Mouse (Mus musculus) CD8-positive naive resting alpha-beta T cell, adult 2 months (primary cell): ENCODE results near the gene Rnaseh2a.
A peak's percentile ranks its signal among the peaks of the same experiment; 100 is the strongest.

Source experiments
- DNase-seq, 2 experiments: peaks; one replicate each; pipeline ENCODE4 v3.0.0; 2022; ENCODE audit warnings: low read depth in 2 of 2, low spot score in 2 of 2

The Rnaseh2a gene

GRCm38 (mm10) chr8:84969241-84970134, at the start of gene Rnaseh2a, which contains the start of the genes Gm49661 and Prdx2:
TSS of gene Rnaseh2a (minus strand) at chr8:84969767.
TSS of gene Gm49661 (minus strand) at chr8:84969433.
TSS of gene Prdx2 (plus strand) at chr8:84969587.
- DNase-seq: no peak

- no peak for DNase-seq
These were observed 47.6 kb upstream of the Rnaseh2a start for GRCm38 (mm10) chr8:85017209-85017608.

- DNase-seq: no peak
These were observed 47.2 kb upstream of the Rnaseh2a start for GRCm38 (mm10) chr8:85016724-85017123.

- no peak for DNase-seq
These were observed 44.9 kb upstream of the Rnaseh2a start, which contains the start of gene Best2 for GRCm38 (mm10) chr8:85014431-85014830. TSS of gene Best2 (minus strand) at chr8:85014531.

GRCm38 (mm10) chr8:85013230-85013840, 43.8 kb upstream of the Rnaseh2a start:
- DNase-seq: peak; percentile 75 to 78

- DNase-seq: no peak
These were observed 41.7 kb upstream of the Rnaseh2a start for GRCm38 (mm10) chr8:85011242-85011641.

- peak; percentile 45 to 51 for DNase-seq
These were observed 38.1 kb upstream of the Rnaseh2a start for GRCm38 (mm10) chr8:85007686-85008085.

GRCm38 (mm10) chr8:84997649-84998295, 28.2 kb upstream of the Rnaseh2a start:
- peak; percentile 89 to 94 for DNase-seq

- DNase-seq: no peak
These were observed 27.4 kb upstream of the Rnaseh2a start for GRCm38 (mm10) chr8:84996978-84997377.

- DNase-seq: no peak
These were observed 26.1 kb upstream of the Rnaseh2a start for GRCm38 (mm10) chr8:84995680-84996079.

GRCm38 (mm10) chr8:84994375-84994774, 24.8 kb upstream of the Rnaseh2a start:
- no peak for DNase-seq

GRCm38 (mm10) chr8:84990836-84991235, 21.3 kb upstream of the Rnaseh2a start:
- peak in 1 of 2 experiments; percentile 25 for DNase-seq

- DNase-seq: peak; percentile 94 to 97
These were observed 20.8 kb upstream of the Rnaseh2a start, which contains the start of gene Hook2 for GRCm38 (mm10) chr8:84990349-84990748. TSS of gene Hook2 (plus strand) at chr8:84990603.

- DNase-seq: peak; percentile 83 to 89
These were observed 20.2 kb upstream of the Rnaseh2a start for GRCm38 (mm10) chr8:84989810-84990209.

- no peak for DNase-seq
These were observed 19.8 kb upstream of the Rnaseh2a start for GRCm38 (mm10) chr8:84989311-84989731.

GRCm38 (mm10) chr8:84987903-84988302, 18.3 kb upstream of the Rnaseh2a start:
- no peak for DNase-seq

GRCm38 (mm10) chr8:84987388-84987787, 17.8 kb upstream of the Rnaseh2a start:
- DNase-seq: no peak

- no peak for DNase-seq
These were observed 16.9 kb upstream of the Rnaseh2a start for GRCm38 (mm10) chr8:84986379-84986945.

- peak; percentile 94 to 96 for DNase-seq
These were observed 16.3 kb upstream of the Rnaseh2a start for GRCm38 (mm10) chr8:84985684-84986378.

GRCm38 (mm10) chr8:84985049-84985683, 15.6 kb upstream of the Rnaseh2a start:
- DNase-seq: peak in 1 of 2 experiments; percentile 25
